Mouse (Mus musculus) right cerebral cortex, adult 18-20 months (tissue): ENCODE measurements at regions not wholly inside any gene's neighbourhood (a gene's known extent, or its start where the extent isn't known, plus 50 kb on each side); places are given as distances from the start of the nearest gene placed in this dataset.

Experiments used
- DNase-seq: peaks from one replicate; pipeline ENCODE4 v3.0.0; 2022; ENCODE audit warnings: mixed read lengths

GRCm38 (mm10) chr12:95937705-95938104 lies 245.7 kb downstream of the Flrt2 start:
- DNase-seq, result no peak

- DNase-seq, result no peak
These were observed 248.5 kb downstream of the Flrt2 start for GRCm38 (mm10) chr12:95940465-95941012.

- DNase-seq, result no peak
These were observed 267.9 kb downstream of the Flrt2 start for GRCm38 (mm10) chr12:95959786-95960504.

GRCm38 (mm10) chr12:95960505-95960871 lies 268.5 kb downstream of the Flrt2 start:
- DNase-seq, result peak; percentile 5

- DNase-seq, result no peak
These were observed 270.8 kb downstream of the Flrt2 start for GRCm38 (mm10) chr12:95962817-95963216.

GRCm38 (mm10) chr12:95988669-95989288 lies 296.8 kb downstream of the Flrt2 start:
- DNase-seq, result no peak

- DNase-seq, result no peak
These were observed 302.9 kb downstream of the Flrt2 start for GRCm38 (mm10) chr12:95994963-95995362.

GRCm38 (mm10) chr12:96030180-96030579 lies 338.2 kb downstream of the Flrt2 start:
- no peak for DNase-seq

GRCm38 (mm10) chr12:96075365-96075764 lies 383.3 kb downstream of the Flrt2 start:
- no peak for DNase-seq

- DNase-seq, result no peak
These were observed 399.0 kb downstream of the Flrt2 start for GRCm38 (mm10) chr12:96090995-96091394.

- no peak for DNase-seq
These were observed 414.2 kb downstream of the Flrt2 start for GRCm38 (mm10) chr12:96106254-96106653.

GRCm38 (mm10) chr12:96114727-96115379 lies 422.8 kb downstream of the Flrt2 start:
- peak; percentile 4 for DNase-seq

GRCm38 (mm10) chr12:96117553-96117952 lies 425.5 kb downstream of the Flrt2 start:
- DNase-seq, result no peak

- DNase-seq, result no peak
These were observed 432.3 kb downstream of the Flrt2 start for GRCm38 (mm10) chr12:96124156-96124931.

- DNase-seq, result no peak
These were observed 437.9 kb downstream of the Flrt2 start for GRCm38 (mm10) chr12:96129870-96130454.

GRCm38 (mm10) chr12:96130796-96131512 lies 438.9 kb downstream of the Flrt2 start:
- DNase-seq, result no peak

GRCm38 (mm10) chr12:96134136-96134535 lies 442.1 kb downstream of the Flrt2 start:
- DNase-seq, result no peak

- no peak for DNase-seq
These were observed 449.7 kb downstream of the Flrt2 start for GRCm38 (mm10) chr12:96141748-96142147.

GRCm38 (mm10) chr12:96154095-96154494 lies 462.1 kb downstream of the Flrt2 start:
- no peak for DNase-seq

- peak; percentile 0 for DNase-seq
These were observed 475.5 kb downstream of the Flrt2 start for GRCm38 (mm10) chr12:96167551-96167950.

GRCm38 (mm10) chr12:96198928-96199327 lies 506.9 kb downstream of the Flrt2 start:
- DNase-seq, result no peak

GRCm38 (mm10) chr12:96201855-96202254 lies 509.8 kb downstream of the Flrt2 start:
- DNase-seq, result no peak
